Mouse (Mus musculus): ENCODE measurements around the gene Gm20737. TPM values are rescaled to one million over a fixed set of nuclear protein-coding genes. Genes with fewer than 3 reads are reported as not detected.

Gene Gm20737
- not detected for total RNA-seq (2023)

GRCm38 (mm10) chrY:10535942-10536341 is at the start of gene Gm20737:
TSS of gene Gm20737 (minus strand) at chrY:10536042.

GRCm38 (mm10) chrY:10553153-10553552 is 17.3 kb upstream of the Gm20737 start, which contains the start of gene Gm21775:
TSS of gene Gm21775 (plus strand) at chrY:10553453.

Other genes with a start within 250 kb of the Gm20737 start
- gene Gm20834, start 211.5 kb downstream of the Gm20737 start, total RNA-seq (2023): not detected
- not detected for gene Gm28510, start 123.3 kb downstream of the Gm20737 start, total RNA-seq (2023)
- gene Gm21775, start 17.4 kb upstream of the Gm20737 start, total RNA-seq (2023): not detected
- not detected for gene Gm21900, start 80.3 kb upstream of the Gm20737 start, total RNA-seq (2023)
- not detected for gene Gm20777, start 216.4 kb upstream of the Gm20737 start, total RNA-seq (2023)

Measured in neutrophil, adult 83 days (primary cell).